Mouse (Mus musculus): Measurements from ENCODE around the gene Sgcd. TPM values are rescaled to one million over a fixed set of nuclear protein-coding genes. Genes with fewer than 3 reads are reported as not detected.

Sgcd gene
- polyA plus RNA-seq, 1 experiment = 0.07 TPM

DNA sequence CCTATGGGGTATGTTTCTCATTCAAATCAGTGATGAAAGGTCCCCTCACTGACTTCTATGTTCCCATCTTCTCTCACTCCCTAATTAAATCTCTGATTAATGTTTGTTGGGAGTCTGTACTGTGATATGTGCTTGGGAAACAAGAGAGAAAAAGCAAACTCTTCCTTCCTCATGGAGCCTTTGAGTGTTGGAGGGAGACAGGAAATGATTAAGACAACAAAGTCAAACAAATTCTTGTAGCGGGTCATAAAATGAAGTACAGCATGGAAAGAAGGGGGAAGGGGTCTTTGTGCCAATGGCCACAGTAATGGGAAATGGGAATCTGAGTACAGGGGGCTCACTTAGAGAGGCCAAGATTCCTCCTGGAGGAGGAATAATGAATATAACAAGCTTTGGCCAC lies 1063.8 kb downstream of the Sgcd start:
- Histone ChIP-seq H3K36me3 (ENCODE audit: control insufficient read depth, insufficient read depth, low read length) (no peaks in the 10 kb centered on the region), H3K4me1 (ENCODE audit: control insufficient read depth, insufficient read depth, low read length) (no peaks in the 10 kb centered on the region), H3K27me3 (ENCODE audit: control insufficient read depth, insufficient read depth, low read length) (no peaks in the 10 kb centered on the region), H3K4me3 (ENCODE audit: control insufficient read depth, low read depth, low read length) (no peak overlapping the region), H3K27ac (ENCODE audit: control insufficient read depth, insufficient read depth, low read depth, low read length) (no peak overlapping the region)
- TF ChIP-seq CTCF (IDR thresholded peaks at IDR 0.05; ENCODE audit: control insufficient read depth, insufficient read depth, insufficient replicate concordance, low read depth, low read length) (no peak), POLR2A (IDR thresholded peaks at IDR 0.05; ENCODE audit: control insufficient read depth, low read depth, low read length) (no peak)

DNA sequence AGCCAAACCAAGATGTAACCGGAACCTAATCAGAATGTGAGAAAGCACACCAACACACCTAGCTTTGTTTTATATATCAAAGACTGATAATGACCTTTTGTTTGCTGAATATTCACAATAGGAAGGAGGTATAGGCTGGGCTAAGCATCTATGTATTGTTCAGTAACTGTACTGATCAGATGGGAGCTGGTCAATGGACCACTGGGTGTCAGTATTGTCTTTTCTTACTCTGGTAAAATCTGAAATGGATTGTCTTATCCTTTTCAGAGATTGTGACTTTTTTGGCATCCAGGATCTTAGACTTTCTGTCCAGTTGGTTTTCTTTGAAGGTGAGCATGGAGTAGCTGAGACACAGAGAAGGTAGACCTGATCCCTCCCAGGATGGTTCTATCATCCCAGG lies 1068.5 kb downstream of the Sgcd start:
- no peak for TF ChIP-seq POLR2A (IDR thresholded peaks at IDR 0.05; ENCODE audit: control insufficient read depth, low read depth, low read length)
- no peak for TF ChIP-seq CTCF (IDR thresholded peaks at IDR 0.05; ENCODE audit: control insufficient read depth, insufficient read depth, insufficient replicate concordance, low read depth, low read length)
- no peaks in the 10 kb centered on the region for H3K4me1 ChIP-seq (ENCODE audit: control insufficient read depth, insufficient read depth, low read length)
- no peaks in the 10 kb centered on the region for H3K27me3 ChIP-seq (ENCODE audit: control insufficient read depth, insufficient read depth, low read length)
- H3K36me3 ChIP-seq (ENCODE audit: control insufficient read depth, insufficient read depth, low read length) = no peaks in the 10 kb centered on the region
- no peak overlapping the region for H3K27ac ChIP-seq (ENCODE audit: control insufficient read depth, insufficient read depth, low read depth, low read length)
- no peak overlapping the region for H3K4me3 ChIP-seq (ENCODE audit: control insufficient read depth, low read depth, low read length)

DNA sequence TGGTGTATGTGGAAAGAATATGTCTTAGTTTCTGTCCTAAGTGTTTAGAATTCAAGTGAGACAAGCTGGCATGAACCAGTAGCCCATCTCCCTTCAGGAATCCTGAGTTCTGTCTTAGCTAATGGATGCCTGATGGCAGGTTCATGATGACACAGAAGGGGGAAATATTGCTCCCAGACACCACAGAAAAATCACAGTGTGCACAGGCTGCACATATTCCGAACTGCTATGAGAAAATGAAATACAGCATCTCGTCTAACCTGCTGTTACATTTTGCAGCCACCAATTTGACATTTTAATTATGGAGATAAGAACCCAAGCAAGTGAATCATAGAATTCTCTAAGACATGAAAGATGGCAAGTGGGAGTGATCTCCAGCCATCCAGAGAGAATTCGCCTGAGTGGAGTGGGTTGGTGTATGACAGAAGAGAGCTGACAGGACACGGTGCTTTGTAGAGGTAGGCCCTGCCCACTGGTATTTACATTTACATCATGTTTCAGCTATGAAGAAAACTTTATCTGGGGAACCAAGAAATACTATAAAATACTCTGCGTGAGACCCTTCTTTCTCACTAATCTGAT lies 1076.0 kb downstream of the Sgcd start:
- H3K36me3 ChIP-seq (ENCODE audit: control insufficient read depth, insufficient read depth, low read length) = no peaks in the 10 kb centered on the region
- H3K4me1 ChIP-seq (ENCODE audit: control insufficient read depth, insufficient read depth, low read length) = no peaks in the 10 kb centered on the region
- H3K27me3 ChIP-seq (ENCODE audit: control insufficient read depth, insufficient read depth, low read length) = no peaks in the 10 kb centered on the region
- no peak for TF ChIP-seq CTCF (IDR thresholded peaks at IDR 0.05; ENCODE audit: control insufficient read depth, insufficient read depth, insufficient replicate concordance, low read depth, low read length)
- no peak for TF ChIP-seq POLR2A (IDR thresholded peaks at IDR 0.05; ENCODE audit: control insufficient read depth, low read depth, low read length)
- H3K4me3 ChIP-seq (ENCODE audit: control insufficient read depth, low read depth, low read length) = no peak overlapping the region
- no peak overlapping the region for H3K27ac ChIP-seq (ENCODE audit: control insufficient read depth, insufficient read depth, low read depth, low read length)

DNA sequence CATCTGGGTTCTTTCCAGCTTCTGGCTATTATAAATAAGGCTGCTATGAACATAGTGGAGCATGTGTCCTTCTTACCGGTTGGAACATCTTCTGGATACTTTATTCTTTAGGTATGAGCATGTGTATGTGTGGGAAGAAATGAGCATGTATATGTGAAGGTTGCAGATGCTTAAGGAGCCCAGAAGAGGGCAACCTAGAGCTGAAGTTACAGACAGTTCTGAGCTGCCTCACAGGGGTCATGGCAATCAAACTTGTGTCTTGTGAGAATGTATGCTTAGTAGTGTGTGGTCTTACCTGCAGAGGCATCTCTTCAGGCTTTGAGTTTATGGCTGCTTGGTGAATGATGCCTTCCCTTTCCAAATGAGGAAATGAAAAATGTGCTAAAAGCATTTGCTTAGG lies 1084.5 kb downstream of the Sgcd start:
- TF ChIP-seq CTCF (IDR thresholded peaks at IDR 0.05; ENCODE audit: control insufficient read depth, insufficient read depth, insufficient replicate concordance, low read depth, low read length) (no peak), POLR2A (IDR thresholded peaks at IDR 0.05; ENCODE audit: control insufficient read depth, low read depth, low read length) (no peak)
- Histone ChIP-seq H3K27me3 (ENCODE audit: control insufficient read depth, insufficient read depth, low read length) (no peaks in the 10 kb centered on the region), H3K4me1 (ENCODE audit: control insufficient read depth, insufficient read depth, low read length) (no peaks in the 10 kb centered on the region), H3K4me3 (ENCODE audit: control insufficient read depth, low read depth, low read length) (no peak overlapping the region), H3K27ac (ENCODE audit: control insufficient read depth, insufficient read depth, low read depth, low read length) (no peak overlapping the region), H3K36me3 (ENCODE audit: control insufficient read depth, insufficient read depth, low read length) (no peaks in the 10 kb centered on the region)

DNA sequence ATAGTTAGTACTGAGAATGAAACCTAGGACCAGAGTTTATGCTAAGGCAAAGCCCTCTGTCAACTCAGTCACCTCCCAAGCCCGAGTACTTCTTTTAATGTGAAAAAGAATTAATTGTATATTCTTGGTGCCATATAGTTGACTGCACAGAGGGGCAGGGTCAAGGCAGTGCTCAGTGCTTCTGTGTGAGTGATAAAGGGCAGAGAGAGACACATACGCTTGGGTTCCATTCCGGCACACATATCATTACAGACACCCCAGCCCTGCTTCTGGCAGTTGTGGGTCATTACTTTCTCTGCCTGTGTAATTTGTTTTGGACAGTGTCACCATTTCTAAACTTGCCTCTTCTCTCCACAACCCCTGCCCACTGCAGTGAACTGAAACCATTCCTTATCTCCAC lies 1099.7 kb downstream of the Sgcd start:
- H3K4me1 ChIP-seq (ENCODE audit: control insufficient read depth, insufficient read depth, low read length) = no peaks in the 10 kb centered on the region
- TF ChIP-seq CTCF (IDR thresholded peaks at IDR 0.05; ENCODE audit: control insufficient read depth, insufficient read depth, insufficient replicate concordance, low read depth, low read length) (no peak), POLR2A (IDR thresholded peaks at IDR 0.05; ENCODE audit: control insufficient read depth, low read depth, low read length) (no peak)
- no peaks in the 10 kb centered on the region for H3K36me3 ChIP-seq (ENCODE audit: control insufficient read depth, insufficient read depth, low read length)
- no peaks in the 10 kb centered on the region for H3K27me3 ChIP-seq (ENCODE audit: control insufficient read depth, insufficient read depth, low read length)
- H3K27ac ChIP-seq (ENCODE audit: control insufficient read depth, insufficient read depth, low read depth, low read length) = no peak overlapping the region
- no peak overlapping the region for H3K4me3 ChIP-seq (ENCODE audit: control insufficient read depth, low read depth, low read length)

DNA sequence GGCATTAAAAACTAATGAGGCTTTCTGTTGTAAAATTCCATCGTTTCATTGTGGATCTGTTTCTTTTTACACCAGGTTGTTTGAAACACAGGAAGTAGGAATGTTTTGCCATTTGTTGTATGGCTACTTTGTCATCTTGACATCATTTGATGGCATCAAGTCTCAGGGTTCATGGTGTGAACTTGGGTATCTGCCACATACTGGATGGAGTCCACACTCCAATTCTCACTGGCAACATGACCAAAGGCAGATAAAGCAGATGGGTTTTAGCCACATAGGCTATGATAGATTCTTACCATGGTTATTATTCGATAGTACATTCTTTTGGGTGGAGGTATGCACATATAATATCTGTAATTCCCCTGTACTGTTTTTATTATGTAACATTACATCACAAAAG lies 1106.3 kb downstream of the Sgcd start:
- no peaks in the 10 kb centered on the region for H3K27me3 ChIP-seq (ENCODE audit: control insufficient read depth, insufficient read depth, low read length)
- H3K27ac ChIP-seq (ENCODE audit: control insufficient read depth, insufficient read depth, low read depth, low read length) = no peak overlapping the region
- no peak for TF ChIP-seq POLR2A (IDR thresholded peaks at IDR 0.05; ENCODE audit: control insufficient read depth, low read depth, low read length)
- TF ChIP-seq CTCF (IDR thresholded peaks at IDR 0.05; ENCODE audit: control insufficient read depth, insufficient read depth, insufficient replicate concordance, low read depth, low read length) = no peak
- no peaks in the 10 kb centered on the region for H3K36me3 ChIP-seq (ENCODE audit: control insufficient read depth, insufficient read depth, low read length)
- H3K4me1 ChIP-seq (ENCODE audit: control insufficient read depth, insufficient read depth, low read length) = no peaks in the 10 kb centered on the region
- no peak overlapping the region for H3K4me3 ChIP-seq (ENCODE audit: control insufficient read depth, low read depth, low read length)

DNA sequence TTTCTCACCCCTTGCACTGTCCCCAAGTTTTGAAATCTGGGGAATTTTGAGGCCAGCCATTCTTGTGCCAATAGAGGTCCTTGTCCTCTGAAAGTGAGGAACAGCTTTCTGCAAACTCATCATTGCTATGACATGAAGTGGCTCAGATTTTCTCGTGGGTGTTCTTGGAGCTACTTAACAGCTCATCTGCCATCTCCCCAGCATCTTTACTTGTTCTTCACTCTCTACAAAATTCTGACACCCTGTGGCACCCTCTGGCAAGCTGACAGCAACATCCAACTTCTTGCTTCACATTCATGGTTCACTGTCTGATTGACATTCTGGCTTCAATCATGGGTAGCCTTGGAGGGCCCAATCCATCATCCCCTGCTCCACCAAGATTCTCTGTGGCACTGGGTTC lies 1113.0 kb downstream of the Sgcd start:
- no peak for TF ChIP-seq POLR2A (IDR thresholded peaks at IDR 0.05; ENCODE audit: control insufficient read depth, low read depth, low read length)
- no peak for TF ChIP-seq CTCF (IDR thresholded peaks at IDR 0.05; ENCODE audit: control insufficient read depth, insufficient read depth, insufficient replicate concordance, low read depth, low read length)
- Histone ChIP-seq H3K36me3 (ENCODE audit: control insufficient read depth, insufficient read depth, low read length) (no peaks in the 10 kb centered on the region), H3K4me1 (ENCODE audit: control insufficient read depth, insufficient read depth, low read length) (no peaks in the 10 kb centered on the region), H3K27me3 (ENCODE audit: control insufficient read depth, insufficient read depth, low read length) (no peaks in the 10 kb centered on the region), H3K27ac (ENCODE audit: control insufficient read depth, insufficient read depth, low read depth, low read length) (no peak overlapping the region), H3K4me3 (ENCODE audit: control insufficient read depth, low read depth, low read length) (no peak overlapping the region)

DNA sequence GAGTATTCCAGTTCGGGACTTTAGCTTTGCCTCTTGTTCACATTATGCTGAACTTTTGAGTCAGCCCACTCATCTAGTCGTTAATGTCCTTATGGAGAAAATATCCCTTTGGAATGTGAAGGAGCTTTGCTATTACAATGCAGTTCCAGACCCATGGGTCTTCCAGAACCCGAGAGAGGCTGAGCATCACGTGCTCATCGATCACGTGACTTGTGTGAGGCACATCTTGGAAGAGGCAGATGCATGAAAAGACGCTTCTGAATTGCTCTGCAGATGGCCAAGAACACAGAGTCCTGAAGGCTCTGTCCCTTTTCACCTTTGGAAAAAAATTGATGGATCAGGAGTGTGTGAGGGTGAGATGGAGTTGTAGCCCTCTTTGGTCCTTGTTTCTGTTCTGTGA lies 1120.2 kb downstream of the Sgcd start:
- no peak for TF ChIP-seq CTCF (IDR thresholded peaks at IDR 0.05; ENCODE audit: control insufficient read depth, insufficient read depth, insufficient replicate concordance, low read depth, low read length)
- no peak for TF ChIP-seq POLR2A (IDR thresholded peaks at IDR 0.05; ENCODE audit: control insufficient read depth, low read depth, low read length)
- no peak overlapping the region for H3K4me3 ChIP-seq (ENCODE audit: control insufficient read depth, low read depth, low read length)
- no peaks in the 10 kb centered on the region for H3K36me3 ChIP-seq (ENCODE audit: control insufficient read depth, insufficient read depth, low read length)
- no peak overlapping the region for H3K27ac ChIP-seq (ENCODE audit: control insufficient read depth, insufficient read depth, low read depth, low read length)
- no peaks in the 10 kb centered on the region for H3K27me3 ChIP-seq (ENCODE audit: control insufficient read depth, insufficient read depth, low read length)
- peaks cover 2% of the 10 kb centered on the region; the same call in 1 of the 2 replicates for H3K4me1 ChIP-seq (ENCODE audit: control insufficient read depth, insufficient read depth, low read length)

Data from testis, adult 2 months (tissue).